Mouse (Mus musculus) stomach, embryonic 15.5 days (tissue): ENCODE results near the gene Hcn1. TPM values are rescaled to one million over a fixed set of nuclear protein-coding genes. Genes with fewer than 3 reads are reported as not detected.

Experiments used
- ATAC-seq: fragments of 200-750 bp; cut with Nextera tagmentation; 2 replicates; pipeline ENCODE4 v1.8.0; 2017; ENCODE audit warnings: low read depth, moderate number of reproducible peaks, moderate TSS enrichment; ENCODE audit not compliant: insufficient read depth, low FRiP score
- H3K27ac ChIP-seq: fragments of 300-500 bp; sonication (generic); 2 replicates; pipeline ENCODE4 v1.5.1; 2015; ENCODE audit warnings: mild to moderate bottlenecking, inconsistent platforms
- H3K27me3 ChIP-seq: fragments of 300-500 bp; sonication (generic); replicated peaks from 2 replicates; pipeline ENCODE4 v1.6.1; 2015; ENCODE audit warnings: inconsistent platforms
- H3K36me3 ChIP-seq: fragments of 300-500 bp; sonication (generic); 2 replicates; pipeline ENCODE4 v1.6.1; 2015; ENCODE audit warnings: inconsistent platforms
- H3K4me1 ChIP-seq: fragments of 300-500 bp; sonication (generic); 2 replicates; pipeline ENCODE4 v1.6.1; 2015; ENCODE audit warnings: inconsistent platforms
- H3K4me2 ChIP-seq: fragments of 300-500 bp; sonication (generic); 2 replicates; pipeline ENCODE4 v1.6.1; 2015; ENCODE audit warnings: mild to moderate bottlenecking, inconsistent platforms
- H3K4me3 ChIP-seq: fragments of 300-500 bp; sonication (generic); replicated peaks from 2 replicates; pipeline ENCODE4 v1.5.1; 2015; ENCODE audit warnings: inconsistent platforms
- H3K9ac ChIP-seq: fragments of 300-500 bp; sonication (generic); 2 replicates; pipeline ENCODE4 v1.6.1; 2015; ENCODE audit warnings: inconsistent platforms
- H3K9me3 ChIP-seq: fragments of 300-500 bp; sonication (generic); 2 replicates; pipeline ENCODE4 v1.6.1; 2016; ENCODE audit warnings: inconsistent platforms
- WGBS: fragments of 180-500 bp; shearing (Covaris S2); methylation state at CpG from one replicate; pipeline ENCODE4 v1.1.7; 2015; 5-methylcytosine and 5-hydroxymethylcytosine counted together
- polyA plus RNA-seq: library from polyadenylated mRNA; unstranded; fragments of >200 nt; fragmentation: Nextera tagmentation; extraction: Ambion mirVana; gene quantifications from 2 replicates; pipeline ENCODE4 v1.2.1, GENCODE M21; 2015

Gene Hcn1
- polyA plus RNA-seq, 1 experiment from 2014 or later = 0.09 TPM

- H3K36me3 ChIP-seq = no peaks in the 10 kb centered on the region
- no peaks in the 10 kb centered on the region for H3K4me1 ChIP-seq
- ATAC-seq = no peak
- H3K9me3 ChIP-seq = no peaks in the 10 kb centered on the region
- H3K27ac ChIP-seq = no peak overlapping the region
- WGBS = 64% methylated on average over 1 of the region's 1 CpGs
- no peak overlapping the region for H3K4me3 ChIP-seq
- no peak overlapping the region for H3K9ac ChIP-seq
- no peak overlapping the region for H3K4me2 ChIP-seq
- no peaks in the 10 kb centered on the region for H3K27me3 ChIP-seq
Observed at GRCm38 (mm10) chr13:117836658-117837057, 234.5 kb downstream of the Hcn1 start.

DNA sequence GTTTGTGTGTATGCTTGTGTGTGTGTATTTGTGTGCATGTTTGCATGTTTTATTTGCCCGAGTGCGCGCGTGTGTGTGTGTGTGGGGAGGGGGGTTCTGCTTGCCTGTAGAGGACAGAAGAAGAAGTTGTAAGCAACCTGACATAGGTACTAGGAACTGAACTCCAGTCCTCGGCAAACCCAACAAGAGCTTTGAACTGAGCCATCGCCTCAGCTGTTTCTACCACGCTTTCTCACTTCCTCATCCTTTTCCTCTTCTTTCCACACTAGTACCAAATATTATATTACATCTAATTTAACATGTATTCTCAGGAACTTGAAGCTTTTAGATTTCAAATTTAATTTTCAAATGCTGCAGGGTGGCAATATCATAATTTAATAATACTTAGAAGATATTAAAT is 236.1 kb downstream of the Hcn1 start:
- Histone ChIP-seq H3K36me3 (no peaks in the 10 kb centered on the region), H3K4me3 (no peak overlapping the region), H3K27ac (no peak overlapping the region), H3K27me3 (no peaks in the 10 kb centered on the region), H3K9ac (no peak overlapping the region), H3K4me2 (no peak overlapping the region), H3K4me1 (no peaks in the 10 kb centered on the region), H3K9me3 (no peaks in the 10 kb centered on the region)
- no peak for ATAC-seq
- 92% methylated on average over 7 of the region's 7 CpGs for WGBS

DNA sequence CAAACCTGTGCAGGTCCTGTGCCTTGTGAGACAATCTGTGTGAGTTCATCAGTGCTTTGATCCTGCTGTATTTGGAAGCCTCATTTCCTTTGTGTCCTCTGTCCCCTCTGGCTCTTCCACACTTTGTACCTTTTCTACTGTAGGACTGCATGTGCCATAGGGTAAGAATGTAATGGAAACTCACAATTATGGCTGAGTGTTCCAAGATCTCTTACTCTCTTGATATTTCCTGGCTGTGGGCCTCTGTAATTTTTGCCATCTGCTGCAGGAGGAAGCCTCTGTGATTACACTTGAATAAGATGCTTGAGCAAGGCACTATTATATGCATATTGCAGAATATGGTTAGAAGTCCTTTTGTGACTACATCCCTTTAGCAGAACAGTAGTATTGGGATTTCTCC is 240.2 kb downstream of the Hcn1 start:
- Histone ChIP-seq H3K4me3 (no peak overlapping the region), H3K9me3 (no peaks in the 10 kb centered on the region), H3K9ac (no peak overlapping the region), H3K27me3 (no peaks in the 10 kb centered on the region), H3K27ac (no peak overlapping the region), H3K4me1 (no peaks in the 10 kb centered on the region), H3K4me2 (no peak overlapping the region), H3K36me3 (no peaks in the 10 kb centered on the region)
- no peak for ATAC-seq

- H3K9me3 ChIP-seq = no peaks in the 10 kb centered on the region
- no peak overlapping the region for H3K27ac ChIP-seq
- 88% methylated on average over 2 of the region's 2 CpGs for WGBS
- no peaks in the 10 kb centered on the region for H3K27me3 ChIP-seq
- ATAC-seq = no peak
- H3K4me1 ChIP-seq = no peaks in the 10 kb centered on the region
- H3K4me2 ChIP-seq = no peak overlapping the region
- H3K36me3 ChIP-seq = no peaks in the 10 kb centered on the region
- no peak overlapping the region for H3K4me3 ChIP-seq
- H3K9ac ChIP-seq = no peak overlapping the region
Observed at GRCm38 (mm10) chr13:117847290-117847689, 245.2 kb downstream of the Hcn1 start.

DNA sequence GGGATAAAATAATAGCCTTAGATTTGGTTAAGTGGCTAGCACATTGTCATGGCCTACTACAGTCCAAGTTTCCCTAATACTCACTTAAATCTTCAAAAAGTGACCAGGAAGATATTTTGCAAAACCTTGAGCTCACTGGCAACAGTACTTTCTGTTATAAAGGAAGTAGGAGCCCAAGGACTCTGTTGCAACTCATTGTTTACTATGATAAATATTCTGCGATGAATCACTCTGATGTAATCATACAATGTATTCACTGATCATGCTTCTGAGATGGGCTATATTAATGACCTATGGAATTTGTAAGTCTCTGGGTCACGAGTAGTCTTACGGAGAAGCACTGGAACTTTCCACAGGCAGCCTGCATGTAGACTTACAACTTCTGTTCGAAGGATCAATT is 246.6 kb downstream of the Hcn1 start:
- Histone ChIP-seq H3K4me2 (no peak overlapping the region), H3K36me3 (no peaks in the 10 kb centered on the region), H3K9ac (no peak overlapping the region), H3K27me3 (no peaks in the 10 kb centered on the region), H3K27ac (no peak overlapping the region), H3K4me1 (no peaks in the 10 kb centered on the region), H3K4me3 (no peak overlapping the region), H3K9me3 (no peaks in the 10 kb centered on the region)
- ATAC-seq = no peak
- WGBS = 81% methylated on average over 4 of the region's 4 CpGs

DNA sequence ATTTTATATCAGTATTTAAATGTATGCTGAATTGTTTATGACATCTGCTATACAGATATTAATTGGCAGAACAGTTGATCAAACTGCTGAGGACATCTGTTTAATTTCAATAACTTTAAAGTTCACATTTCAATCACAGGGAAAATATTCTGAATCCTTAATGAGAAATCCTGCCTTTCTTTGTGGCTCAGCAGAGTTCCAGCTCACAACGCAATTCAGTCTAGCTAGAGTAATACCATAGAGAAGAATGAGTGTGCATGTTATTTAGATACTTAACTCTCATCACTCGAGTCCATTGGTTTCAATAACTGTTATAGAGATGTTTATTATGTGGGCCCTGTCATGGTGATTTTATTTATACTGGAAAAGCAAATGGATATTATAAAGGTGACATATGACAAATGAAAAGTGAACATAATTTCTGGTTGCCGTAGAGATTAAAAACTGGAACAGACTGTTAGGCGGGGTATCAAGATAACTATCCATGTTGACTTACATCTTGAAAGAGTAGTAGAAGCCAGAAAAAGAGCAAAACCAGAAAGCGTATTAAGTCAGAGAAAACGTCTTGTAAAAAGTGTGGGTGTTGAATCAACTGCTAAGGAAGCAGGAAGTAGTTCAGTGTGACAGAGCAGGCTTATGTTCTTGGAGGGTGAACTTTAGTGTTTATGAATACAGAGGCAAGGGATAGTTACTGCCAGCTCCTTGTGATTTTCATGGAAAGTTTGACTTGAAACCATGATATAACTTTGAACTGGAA is 250.0 kb downstream of the Hcn1 start:
- Histone ChIP-seq H3K36me3 (no peaks in the 10 kb centered on the region), H3K4me2 (no peak overlapping the region), H3K4me3 (no peak overlapping the region), H3K4me1 (no peaks in the 10 kb centered on the region), H3K9me3 (no peaks in the 10 kb centered on the region), H3K27me3 (no peaks in the 10 kb centered on the region), H3K9ac (no peak overlapping the region), H3K27ac (no peak overlapping the region)
- 61% methylated on average over 6 of the region's 6 CpGs for WGBS
- no peak for ATAC-seq

DNA sequence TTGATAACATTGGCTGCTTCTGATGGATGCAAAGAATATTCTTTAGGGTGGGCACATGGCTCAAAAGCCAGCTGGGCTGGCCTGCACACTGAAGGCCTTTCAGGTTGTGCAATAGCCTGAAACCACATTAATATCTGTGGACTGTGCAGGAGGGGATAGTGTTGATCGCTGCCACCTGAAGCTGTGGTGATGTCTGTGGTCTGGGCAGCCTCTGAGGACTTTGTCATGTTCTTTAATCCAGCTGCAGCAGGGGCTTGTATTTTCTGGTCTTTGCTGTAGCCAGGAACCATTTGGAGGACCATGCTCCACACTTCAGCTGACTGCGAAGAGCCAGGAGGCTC is 250.6 kb downstream of the Hcn1 start:
- Histone ChIP-seq H3K27ac (no peak overlapping the region), H3K27me3 (no peaks in the 10 kb centered on the region), H3K9me3 (no peaks in the 10 kb centered on the region), H3K4me2 (no peak overlapping the region), H3K4me1 (no peaks in the 10 kb centered on the region), H3K4me3 (no peak overlapping the region), H3K9ac (no peak overlapping the region), H3K36me3 (no peaks in the 10 kb centered on the region)
- no peak for ATAC-seq
- WGBS = 81% methylated on average over 2 of the region's 2 CpGs

DNA sequence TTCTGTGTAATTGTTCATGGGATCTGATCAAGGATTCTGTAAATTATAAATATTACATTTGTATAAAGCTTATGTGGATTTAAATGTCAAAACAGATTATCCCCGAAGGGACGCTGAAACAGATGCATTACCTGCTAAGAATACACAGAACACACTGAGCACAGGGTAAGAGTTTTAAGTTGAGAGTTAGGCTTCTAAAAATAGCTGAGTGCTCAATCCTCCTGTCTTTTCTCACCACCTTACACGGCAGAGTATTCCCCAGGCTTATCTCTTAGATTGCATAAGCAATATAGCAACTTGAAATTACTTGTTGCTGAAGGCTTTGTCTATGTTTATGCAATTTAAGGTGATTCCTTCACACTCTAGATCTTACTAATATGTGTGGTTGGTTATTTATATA is 256.3 kb downstream of the Hcn1 start:
- no peaks in the 10 kb centered on the region for H3K27me3 ChIP-seq
- no peaks in the 10 kb centered on the region for H3K4me1 ChIP-seq
- H3K27ac ChIP-seq = no peak overlapping the region
- H3K4me2 ChIP-seq = no peak overlapping the region
- ATAC-seq = no peak
- H3K9ac ChIP-seq = no peak overlapping the region
- no peak overlapping the region for H3K4me3 ChIP-seq
- H3K9me3 ChIP-seq = no peaks in the 10 kb centered on the region
- no peaks in the 10 kb centered on the region for H3K36me3 ChIP-seq
- WGBS = 46% methylated on average over 3 of the region's 3 CpGs

DNA sequence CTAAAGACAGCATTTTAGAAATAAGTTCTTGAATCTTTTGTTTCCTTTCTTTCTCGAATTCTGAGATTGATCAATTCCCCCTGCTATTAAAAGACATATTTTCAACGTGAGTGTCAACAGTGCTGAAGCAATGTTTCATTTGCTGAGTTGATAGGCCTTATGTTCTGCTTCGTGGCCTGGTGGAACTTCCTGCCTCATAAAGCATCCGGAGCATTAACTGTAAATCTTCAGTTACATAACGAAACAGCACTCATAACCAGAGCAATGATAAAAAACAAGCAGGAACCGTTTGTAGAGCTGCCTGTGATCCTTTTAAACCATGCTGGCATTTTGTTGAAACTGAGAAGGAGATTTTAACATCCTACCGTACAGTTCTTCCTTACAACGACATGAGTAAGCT is 275.7 kb downstream of the Hcn1 start:
- Histone ChIP-seq H3K4me3 (no peak overlapping the region), H3K9me3 (no peaks in the 10 kb centered on the region), H3K4me2 (no peak overlapping the region), H3K27me3 (no peaks in the 10 kb centered on the region), H3K36me3 (no peaks in the 10 kb centered on the region), H3K4me1 (no peaks in the 10 kb centered on the region), H3K9ac (no peak overlapping the region), H3K27ac (no peak overlapping the region)
- ATAC-seq = no peak
- WGBS = 37% methylated on average over 8 of the region's 8 CpGs

GRCm38 (mm10) chr13:117880471-117881225 is 278.5 kb downstream of the Hcn1 start:
- Histone ChIP-seq H3K9me3 (no peaks in the 10 kb centered on the region), H3K4me3 (no peak overlapping the region), H3K36me3 (no peaks in the 10 kb centered on the region), H3K9ac (no peak overlapping the region), H3K4me1 (no peaks in the 10 kb centered on the region), H3K4me2 (no peak overlapping the region), H3K27ac (no peak overlapping the region), H3K27me3 (no peaks in the 10 kb centered on the region)
- no peak for ATAC-seq
- 50% methylated on average over 4 of the region's 4 CpGs for WGBS

DNA sequence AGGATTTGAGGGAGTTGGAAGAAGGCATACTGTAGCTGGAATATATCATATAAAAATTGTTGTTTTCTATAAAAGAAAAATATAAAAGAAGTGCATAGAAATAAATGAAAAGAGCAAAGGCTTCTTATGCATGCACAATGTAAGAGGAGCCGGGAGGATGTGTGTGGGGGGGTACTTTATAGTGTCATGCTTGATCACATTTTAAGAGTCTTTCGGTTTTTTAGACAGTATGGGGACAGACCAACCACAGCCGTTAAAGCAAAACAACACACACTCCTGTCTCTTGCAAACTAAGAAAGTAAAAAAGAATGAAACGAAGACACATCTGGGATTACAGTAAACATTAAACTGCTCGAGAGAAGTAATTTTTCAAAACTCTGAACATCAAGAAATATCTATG is 290.0 kb downstream of the Hcn1 start:
- Histone ChIP-seq H3K9me3 (no peaks in the 10 kb centered on the region), H3K27me3 (no peaks in the 10 kb centered on the region), H3K27ac (no peak overlapping the region), H3K4me1 (no peaks in the 10 kb centered on the region), H3K9ac (no peak overlapping the region), H3K36me3 (no peaks in the 10 kb centered on the region), H3K4me2 (no peak overlapping the region), H3K4me3 (no peak overlapping the region)
- no peak for ATAC-seq
- 74% methylated on average over 5 of the region's 5 CpGs for WGBS

DNA sequence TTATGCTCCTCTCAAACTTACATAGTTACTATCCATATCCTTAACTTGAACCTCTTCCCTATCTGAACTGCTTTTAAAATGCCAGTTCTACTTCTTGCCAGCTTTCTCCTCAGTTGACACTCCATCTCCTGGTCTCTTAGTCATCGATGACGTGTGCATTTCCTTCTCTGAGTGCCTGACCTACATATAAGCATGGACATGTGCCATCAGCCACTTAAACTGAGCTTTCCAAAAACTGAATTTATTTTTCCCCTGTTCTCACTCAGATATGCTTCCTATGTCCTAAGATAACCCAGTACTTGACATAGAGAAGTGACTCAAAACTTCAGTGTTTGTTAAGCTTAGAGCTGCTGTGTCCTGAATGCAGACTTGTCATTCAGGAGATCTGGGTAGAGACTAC is 295.9 kb downstream of the Hcn1 start:
- no peaks in the 10 kb centered on the region for H3K9me3 ChIP-seq
- H3K4me3 ChIP-seq = no peak overlapping the region
- no peak overlapping the region for H3K9ac ChIP-seq
- H3K27ac ChIP-seq = no peak overlapping the region
- ATAC-seq = no peak
- no peaks in the 10 kb centered on the region for H3K36me3 ChIP-seq
- H3K4me2 ChIP-seq = no peak overlapping the region
- no peaks in the 10 kb centered on the region for H3K27me3 ChIP-seq
- 69% methylated on average over 2 of the region's 2 CpGs for WGBS
- H3K4me1 ChIP-seq = no peaks in the 10 kb centered on the region
